Mouse (Mus musculus): ENCODE results near the gene Hoxd10.

The Hoxd10 gene

DNA sequence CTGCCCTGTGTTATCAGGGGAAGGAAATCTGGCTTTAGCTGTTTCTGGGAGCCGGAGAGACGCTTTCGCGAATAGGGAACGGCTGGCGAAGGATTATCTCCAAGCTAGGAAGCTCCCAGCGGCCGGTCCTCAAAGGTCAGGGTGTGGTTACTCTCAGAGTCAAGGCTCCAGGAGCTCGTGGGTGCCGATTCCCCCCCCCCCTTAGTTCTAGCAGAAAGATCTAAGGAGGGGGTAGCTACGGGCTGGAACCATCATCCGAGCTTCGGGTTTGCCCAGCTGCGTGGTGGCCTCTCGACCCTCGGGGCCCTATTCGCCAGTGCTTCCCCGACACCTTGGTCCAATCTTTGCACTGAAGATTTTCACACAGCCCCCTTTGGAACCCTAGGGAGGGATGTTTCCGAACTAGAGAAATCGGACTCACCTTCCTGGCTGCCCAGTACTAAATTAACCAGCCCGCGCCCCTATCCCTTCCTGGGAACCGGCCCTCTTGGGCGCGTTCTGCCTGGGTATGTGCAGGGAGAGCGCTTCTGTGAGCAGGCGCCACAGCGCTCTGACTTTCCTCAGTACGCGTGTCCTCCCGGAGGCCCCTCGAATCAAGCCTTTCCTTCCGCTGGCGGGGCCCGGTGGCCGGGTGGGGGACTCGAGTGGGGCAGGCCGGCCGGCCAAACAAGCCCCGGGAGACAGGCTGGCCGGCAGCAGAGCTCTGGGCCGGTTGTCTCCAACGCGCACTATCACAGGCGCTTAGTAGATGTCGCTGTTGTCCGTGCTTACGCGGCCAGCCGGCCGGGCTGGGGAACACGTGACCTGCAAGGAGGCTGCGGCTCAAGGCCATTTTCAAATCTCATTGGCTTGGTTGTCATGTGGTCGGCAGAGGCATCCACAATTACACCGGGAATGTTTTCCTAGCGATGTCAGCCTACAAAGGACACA lies at the start of gene Hoxd10:
TSS of gene Hoxd10 (plus strand) at position 903 of the 930 bp plus-strand sequence.
- no peak for DNase-seq (ENCODE audit: extremely low read depth, low read depth)

DNA sequence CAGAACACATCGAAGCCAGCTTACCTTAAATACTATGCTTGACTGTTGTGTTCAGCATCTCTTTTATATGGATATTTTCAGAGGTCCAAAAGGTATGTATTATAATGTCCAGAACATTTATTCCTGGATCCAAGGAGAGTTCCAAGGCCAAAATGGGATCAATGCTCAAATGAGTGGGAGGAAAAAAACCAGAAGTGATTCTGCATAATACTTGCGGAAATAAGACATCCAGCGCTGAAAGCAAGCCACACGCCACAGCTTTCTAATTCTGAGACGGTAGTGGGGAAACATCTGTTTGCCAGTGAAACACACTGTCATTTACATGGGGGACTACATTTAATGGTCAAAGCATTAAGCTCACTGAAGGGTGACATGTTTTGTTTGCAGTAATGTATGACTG lies 49.3 kb upstream of the Hoxd10 start:
- no peak for DNase-seq (ENCODE audit: extremely low read depth, low read depth)

DNA sequence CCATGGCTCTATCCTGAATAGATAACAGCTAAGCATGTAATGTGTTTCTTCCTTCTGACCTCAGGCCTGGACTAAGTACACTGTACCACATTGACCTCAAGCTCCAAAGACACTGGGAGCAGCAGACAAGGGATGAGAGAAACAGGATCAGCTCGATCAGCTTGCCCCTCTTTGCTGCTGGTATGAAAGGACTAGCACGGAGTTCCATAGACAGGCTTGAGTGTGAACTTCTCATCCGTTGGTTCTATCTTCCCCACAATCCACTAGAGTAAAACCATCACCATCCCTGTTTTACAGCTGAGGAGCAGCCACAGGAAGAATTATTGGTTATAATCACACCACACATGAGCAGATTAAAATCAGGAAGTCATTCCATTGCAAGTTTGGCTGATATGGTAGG lies 46.1 kb upstream of the Hoxd10 start:
- no peak for DNase-seq (ENCODE audit: extremely low read depth, low read depth)

DNA sequence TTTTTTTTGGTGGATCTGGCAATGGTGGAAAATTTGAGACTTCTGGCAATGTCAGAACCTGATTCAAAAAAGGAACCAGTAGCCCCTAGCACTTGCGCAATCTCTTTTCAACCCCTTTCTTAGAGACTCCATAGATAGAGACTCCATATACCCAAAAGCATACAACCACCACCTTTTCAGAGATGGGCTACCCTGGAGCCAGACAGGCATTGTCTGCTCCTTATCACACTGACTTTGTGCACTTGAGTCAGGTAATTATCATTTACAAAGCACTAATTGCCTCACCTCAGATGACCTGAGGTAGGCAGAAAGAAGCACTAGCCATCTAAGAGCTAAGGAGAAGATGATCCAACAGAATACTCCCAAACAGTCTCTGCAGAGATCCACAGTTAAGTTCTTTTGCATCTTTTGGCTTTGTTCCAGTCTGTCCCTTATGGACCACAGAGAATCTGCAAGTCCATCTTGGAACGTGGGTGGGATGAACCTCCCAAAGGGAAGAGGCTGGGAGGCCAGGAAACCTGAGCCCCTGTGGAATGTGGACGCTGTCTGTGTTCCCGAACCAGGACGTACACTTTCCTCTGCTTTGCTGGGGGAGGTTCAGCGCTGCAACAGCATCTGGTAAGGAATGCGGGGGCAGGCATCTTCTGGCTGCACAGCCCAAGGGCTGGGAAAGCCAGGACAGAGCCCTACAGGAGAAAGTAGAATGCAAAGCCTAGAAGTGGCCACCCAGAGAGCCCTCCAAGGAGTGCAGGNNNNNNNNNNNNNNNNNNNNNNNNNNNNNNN lies 44.5 kb upstream of the Hoxd10 start:
- no peak for DNase-seq (ENCODE audit: extremely low read depth, low read depth)

DNA sequence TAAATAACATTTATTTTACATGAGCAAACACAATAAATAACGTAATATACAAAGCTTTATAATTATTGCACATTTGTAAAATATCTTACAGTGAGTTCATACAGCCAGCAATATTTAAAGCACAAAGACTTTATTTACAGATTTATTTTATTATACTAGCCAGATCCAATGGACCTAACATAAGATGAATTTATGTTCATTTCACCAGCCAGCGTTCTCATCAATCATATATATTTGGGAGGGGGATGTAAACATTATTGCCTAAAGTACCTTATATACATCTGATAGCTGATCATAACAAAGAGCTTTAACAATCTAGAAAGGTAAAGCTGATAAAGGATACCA lies 38.8 kb upstream of the Hoxd10 start:
- no peak for DNase-seq (ENCODE audit: extremely low read depth, low read depth)

DNA sequence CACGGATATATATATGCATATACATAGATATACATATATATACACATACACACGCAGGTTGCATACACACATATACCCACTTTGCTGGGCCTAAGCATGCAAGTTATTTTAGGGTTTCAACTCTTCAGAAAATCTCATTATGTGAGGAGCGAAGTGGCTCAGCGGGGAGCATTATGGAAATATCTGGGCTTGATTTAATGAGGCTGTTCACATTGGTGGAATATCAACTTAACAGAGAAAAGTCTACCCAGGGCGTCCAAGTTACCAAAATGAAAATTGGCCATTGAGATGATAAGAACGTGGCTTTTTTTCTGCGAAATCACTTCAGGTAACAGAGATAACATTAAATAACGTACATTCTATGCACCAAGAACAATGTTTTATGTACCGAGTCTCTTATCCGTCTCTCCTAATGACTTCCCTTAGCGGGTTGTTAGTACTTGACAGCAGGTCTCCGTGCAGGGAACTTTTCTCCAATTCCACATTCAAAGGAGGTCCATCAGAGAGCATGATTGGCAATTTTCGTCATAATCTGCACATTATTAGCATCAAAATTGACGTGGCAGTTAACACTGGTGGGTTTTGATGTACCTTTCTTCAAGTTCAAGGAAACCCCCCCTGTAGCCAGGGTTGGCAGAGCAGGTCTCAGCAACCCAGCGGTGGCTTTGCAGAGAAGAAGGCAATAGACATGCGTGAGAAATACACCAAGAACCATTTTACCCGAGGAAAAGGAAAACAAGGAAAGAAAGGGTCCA lies 37.8 kb upstream of the Hoxd10 start:
- no peak for DNase-seq (ENCODE audit: extremely low read depth, low read depth)

DNA sequence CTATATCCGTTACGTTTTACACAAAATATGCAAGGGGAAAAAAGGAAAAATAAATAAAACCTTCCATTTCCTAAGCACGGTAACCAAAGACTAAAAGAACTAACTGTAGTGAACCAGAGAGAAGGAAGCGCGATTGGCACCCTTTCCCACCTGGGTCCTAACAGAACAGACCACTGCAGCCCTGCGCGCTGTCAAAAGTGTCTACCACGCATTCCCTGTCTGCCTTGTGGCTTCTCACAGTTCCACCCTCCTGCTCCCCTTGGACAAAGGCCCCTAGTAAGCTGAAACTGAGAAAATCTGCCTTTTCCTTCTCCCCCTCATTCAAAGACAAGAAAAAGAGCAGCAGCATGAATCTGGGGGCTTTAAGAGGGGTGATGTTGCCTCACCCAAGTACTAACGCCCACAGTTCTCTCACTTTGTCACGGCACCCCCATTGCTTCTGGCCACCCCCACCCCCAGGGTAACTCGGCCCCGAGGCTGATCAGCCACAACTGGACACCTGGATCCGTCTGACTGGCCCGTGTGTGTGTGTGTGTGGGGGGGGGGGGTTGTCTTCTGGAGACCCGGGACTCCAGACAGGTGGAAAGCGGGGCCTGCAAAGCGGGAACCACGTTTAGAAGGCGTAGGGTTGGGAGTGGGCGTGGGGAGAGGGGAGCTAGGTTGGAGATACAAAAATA lies 36.8 kb upstream of the Hoxd10 start:
- DNase-seq (ENCODE audit: extremely low read depth, low read depth), result no peak

DNA sequence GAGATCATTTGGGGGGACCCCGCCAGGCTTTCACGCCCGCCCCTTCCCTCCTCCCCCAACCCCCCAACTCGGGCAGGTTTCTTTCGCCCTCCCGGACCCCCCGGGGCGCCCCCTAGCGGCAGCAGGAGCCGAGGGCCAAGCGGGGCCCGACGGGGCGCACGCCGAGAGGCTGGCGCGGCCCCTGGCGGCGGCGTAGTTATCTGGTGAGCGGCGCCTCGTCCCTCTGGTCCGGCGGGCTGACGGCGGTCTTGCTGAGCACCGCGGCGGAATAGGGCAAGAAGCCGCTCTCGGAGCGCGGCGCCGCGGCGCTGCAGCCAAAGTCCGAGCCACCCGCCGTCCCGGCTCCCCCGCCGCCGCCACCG lies 36.3 kb upstream of the Hoxd10 start:
- no peak for DNase-seq (ENCODE audit: extremely low read depth, low read depth)

DNA sequence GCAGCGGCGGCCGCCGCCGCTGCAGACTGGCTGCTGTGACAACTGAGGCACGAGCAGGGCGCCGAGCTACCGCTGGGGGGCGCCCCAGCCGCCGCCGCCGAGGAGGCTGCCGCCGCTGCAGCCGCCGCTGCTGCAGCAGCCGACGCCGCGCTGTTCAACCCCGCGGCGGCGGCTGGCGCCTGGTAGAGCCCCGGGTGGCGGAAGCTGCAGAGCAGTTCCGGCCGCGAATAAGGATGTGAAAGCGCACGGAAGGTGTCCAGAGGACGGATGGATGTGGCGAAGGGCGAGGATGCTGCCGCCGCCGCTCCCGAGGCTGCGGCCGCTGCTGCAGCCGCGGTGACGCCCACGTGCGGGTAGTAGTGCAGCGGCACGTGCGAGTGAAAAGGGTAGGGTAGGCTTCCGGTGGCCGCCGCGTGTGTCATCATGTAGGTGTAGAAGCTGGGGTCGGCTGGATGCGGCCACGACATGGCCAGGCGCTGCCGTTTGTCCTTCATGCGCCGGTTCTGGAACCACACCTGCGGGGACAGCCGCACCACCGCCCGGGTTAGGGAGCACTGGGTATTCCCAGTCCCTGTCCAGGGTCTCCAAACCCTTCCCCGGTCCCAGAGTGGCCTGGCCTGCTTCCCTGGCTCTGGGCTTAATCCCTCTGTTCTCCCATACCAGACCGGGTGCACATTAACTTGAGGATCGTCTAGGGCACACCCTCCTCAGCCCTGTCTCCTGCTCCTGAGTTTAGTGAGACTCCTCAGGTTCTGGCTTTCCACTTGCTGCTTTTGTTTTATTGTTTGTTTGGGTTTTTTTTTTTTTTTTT lies 35.7 kb upstream of the Hoxd10 start:
- no peak for DNase-seq (ENCODE audit: extremely low read depth, low read depth)

DNA sequence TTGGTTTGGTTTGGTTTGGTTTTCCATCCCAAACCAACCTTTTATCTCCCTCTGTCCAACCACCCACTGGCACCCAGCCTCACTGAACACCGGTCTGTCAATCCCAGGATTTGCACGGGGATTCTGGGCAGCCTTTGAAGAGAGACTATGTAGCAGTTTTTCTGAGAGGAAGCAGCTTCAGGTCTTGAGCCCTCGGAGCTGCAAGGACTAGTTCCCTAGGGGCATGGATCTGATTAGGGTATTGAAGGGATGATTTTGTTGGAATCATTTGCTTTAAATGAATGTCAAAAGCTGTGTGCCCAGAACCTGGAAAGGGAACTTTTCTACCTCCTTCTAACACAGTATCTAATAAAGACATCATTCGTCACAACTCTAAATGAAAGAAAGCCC lies 35.1 kb upstream of the Hoxd10 start:
- no peak for DNase-seq (ENCODE audit: extremely low read depth, low read depth)

DNA sequence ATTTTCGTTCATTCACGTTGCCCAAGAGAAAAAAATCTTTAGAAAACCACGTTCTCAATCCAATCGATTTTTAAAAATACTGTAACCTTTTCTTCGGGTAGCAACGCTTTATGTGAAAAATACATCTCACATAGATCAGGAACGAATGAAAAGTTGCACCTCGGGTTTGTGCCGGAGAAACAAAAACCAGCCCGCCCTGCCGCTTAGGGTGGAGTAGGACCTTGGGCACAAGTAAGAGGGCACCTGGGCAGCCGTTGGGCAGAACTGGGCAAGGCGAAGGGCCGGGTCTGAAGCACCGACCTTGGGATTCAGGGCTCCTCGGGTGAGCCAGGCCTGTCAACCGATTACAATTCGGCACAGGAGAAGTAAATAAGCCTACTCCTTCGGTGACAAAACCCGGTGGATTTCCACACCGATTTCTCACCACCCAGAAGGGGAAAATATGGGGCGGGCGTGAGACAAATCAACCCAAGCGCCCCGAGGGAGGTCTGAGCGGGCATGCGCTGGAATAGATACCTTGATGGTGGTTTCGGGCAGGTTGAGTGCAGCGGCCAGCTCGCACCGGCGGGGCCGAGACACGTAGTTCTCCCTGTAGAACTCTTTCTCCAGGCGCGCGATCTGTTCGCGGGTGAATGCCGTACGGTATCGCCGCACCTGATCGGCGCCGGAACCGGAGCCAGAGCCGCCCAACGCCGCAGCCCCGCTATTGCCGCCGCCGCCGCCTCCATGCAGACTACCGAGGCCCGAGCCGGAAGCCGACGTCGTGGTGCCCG lies 34.3 kb upstream of the Hoxd10 start:
- no peak for DNase-seq (ENCODE audit: extremely low read depth, low read depth)

DNA sequence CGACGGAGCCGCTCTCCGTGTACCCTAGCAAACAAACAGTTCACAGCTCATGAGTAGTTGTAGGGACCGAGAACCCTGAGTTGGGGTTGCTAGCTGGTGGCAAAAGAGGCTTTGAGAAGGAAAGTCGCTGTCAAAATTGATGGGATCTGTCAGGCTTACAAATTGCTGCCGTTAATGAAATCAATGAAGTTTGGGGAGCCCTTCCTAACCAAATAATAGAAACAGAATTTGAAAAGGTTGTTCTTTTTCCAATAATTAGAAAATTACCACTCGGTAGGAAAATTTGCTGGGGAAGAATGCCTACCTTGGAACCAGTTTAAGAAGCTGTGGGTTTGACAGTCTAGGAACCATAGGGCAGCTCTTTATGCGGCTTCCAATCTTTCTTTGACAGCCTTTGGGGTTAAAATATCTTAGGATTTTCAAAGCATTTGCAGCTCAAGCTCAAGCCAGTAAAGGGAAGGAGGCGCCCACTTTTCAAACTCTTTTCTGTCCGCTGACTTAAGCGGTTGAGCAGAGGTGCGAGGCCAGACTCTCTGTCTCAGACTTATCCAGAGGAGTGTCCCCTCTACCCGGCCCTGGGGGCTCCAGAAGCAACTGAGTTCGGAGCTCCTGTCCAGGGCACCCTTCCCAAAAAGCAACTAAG lies 33.6 kb upstream of the Hoxd10 start:
- DNase-seq (ENCODE audit: extremely low read depth, low read depth), result no peak

DNA sequence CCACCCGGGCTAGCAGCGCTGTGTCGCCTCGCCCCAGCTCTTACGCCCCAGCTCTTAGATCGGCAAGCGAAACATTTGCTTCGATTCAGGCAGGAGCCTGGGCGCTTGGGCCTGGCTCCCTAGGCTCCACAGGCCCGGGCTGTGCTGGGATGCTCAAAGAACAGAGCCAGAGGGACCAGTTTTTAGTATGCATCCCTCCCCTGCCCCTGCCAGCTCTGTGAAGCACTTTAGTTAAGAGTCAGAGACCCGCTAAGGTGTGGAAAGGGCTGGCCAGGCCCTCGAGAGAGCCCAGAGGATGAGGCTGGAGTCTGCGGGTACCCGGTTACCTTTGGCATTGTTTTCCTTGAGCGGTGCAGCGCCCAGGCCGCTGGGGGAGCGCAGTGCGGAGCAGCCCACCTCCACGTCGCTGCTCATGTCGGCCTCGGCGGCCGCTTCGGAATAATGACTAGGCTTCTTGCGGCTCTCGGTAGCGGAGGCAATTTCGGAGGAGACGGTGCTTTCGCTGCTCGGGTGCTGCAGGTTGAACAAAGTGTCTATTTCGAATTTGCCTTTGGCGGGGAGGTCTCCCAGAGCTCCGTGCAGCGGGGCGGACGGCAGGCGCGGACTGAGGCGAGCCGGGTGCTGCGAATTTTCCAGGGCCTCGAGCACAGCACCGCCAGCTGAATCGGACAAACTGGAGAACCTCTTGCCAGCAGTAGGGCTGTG lies 32.9 kb upstream of the Hoxd10 start:
- DNase-seq (ENCODE audit: extremely low read depth, low read depth), result no peak

DNA sequence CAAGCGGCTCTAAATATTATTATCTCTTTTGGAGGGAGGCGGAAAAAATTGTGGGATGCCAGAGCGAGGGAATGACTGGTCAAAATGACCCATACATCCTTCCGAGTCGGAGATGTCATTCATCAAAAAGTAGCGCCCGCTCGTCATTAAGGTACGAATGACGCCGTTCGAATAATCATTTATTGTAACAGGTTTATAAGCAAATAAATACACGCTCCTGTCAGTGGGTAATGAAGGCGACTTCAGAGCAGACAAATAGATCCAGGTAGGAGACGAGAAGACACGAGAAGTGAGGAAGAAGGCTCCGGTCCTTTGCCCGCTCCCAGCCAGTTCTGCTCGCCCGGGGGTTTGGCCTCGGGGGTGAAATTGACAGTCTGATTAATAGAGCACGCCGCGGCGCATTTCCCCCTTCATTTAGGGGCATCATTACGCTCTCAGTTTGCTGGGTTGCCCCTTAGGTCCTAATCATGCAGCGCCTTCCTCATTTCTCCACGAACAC lies 32.2 kb upstream of the Hoxd10 start, which contains the start of gene Evx2:
TSS of gene Evx2 (minus strand) at position 51 of the 499 bp plus-strand sequence.
- no peak for DNase-seq (ENCODE audit: extremely low read depth, low read depth)

DNA sequence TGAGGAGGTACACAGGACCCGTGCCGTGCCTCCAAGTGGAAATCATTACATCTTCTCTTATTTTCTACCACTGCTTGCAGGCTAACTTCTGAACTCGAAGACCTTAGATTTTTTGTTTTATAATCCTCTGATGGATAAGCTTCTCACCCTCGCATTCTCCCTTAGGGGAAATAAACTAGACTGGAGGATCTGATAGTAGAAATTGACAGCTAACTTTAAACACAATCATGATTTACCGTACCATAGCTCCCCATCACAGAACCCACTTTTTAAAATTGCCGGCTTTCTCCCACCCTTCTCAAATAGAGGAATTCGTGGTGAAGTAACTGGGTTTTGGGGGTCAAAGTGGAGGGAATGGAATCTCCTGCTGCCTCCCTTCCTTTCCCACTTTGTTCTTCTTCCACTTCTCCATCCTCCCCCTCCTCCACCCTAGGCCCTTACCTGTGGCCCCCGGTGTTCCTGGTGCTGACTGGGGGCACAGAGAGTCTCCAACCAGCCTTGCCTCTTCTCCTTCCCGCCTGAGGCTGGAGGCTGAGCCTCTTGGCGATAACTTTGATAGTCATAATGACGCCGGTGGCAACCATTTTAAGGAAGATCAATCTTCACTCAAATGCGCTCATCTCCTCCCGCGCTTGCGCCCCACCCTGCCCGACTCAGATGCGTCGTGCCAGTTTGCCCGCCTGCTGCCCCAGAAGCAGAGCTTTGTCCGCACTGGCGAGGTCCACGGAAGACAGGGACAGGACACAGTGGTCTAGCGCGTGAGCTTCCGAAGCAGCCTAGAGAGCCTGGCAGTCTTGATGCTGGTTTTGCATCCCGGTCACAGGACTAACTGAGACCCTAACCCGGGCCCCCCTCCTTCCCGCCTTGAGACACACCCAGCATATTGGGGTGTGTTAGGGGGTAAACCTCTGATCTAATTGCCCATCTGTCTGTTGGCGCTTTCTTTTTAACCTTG lies 31.0 kb upstream of the Hoxd10 start:
- no peak for DNase-seq (ENCODE audit: extremely low read depth, low read depth)

DNA sequence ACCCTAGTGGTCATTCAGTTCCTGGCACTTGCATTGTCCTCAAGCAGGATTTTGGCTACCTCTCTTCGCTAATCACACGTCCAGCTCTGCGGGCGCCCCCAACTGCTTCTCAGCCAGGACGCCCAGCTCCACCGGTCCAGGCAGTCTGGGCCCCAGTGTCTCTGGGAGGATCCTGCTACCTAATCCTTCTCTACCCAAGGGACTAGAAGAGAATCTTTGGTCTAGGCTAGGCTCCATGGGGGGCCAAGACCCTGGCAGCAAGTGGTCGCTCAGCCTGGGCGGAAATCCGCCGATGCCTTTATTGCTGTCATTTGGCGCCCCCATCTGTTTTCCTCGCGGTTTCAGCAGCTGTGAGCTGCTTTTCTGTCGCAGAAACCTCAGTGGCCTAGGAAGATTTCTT lies 30.0 kb upstream of the Hoxd10 start:
- DNase-seq (ENCODE audit: extremely low read depth, low read depth), result no peak

DNA sequence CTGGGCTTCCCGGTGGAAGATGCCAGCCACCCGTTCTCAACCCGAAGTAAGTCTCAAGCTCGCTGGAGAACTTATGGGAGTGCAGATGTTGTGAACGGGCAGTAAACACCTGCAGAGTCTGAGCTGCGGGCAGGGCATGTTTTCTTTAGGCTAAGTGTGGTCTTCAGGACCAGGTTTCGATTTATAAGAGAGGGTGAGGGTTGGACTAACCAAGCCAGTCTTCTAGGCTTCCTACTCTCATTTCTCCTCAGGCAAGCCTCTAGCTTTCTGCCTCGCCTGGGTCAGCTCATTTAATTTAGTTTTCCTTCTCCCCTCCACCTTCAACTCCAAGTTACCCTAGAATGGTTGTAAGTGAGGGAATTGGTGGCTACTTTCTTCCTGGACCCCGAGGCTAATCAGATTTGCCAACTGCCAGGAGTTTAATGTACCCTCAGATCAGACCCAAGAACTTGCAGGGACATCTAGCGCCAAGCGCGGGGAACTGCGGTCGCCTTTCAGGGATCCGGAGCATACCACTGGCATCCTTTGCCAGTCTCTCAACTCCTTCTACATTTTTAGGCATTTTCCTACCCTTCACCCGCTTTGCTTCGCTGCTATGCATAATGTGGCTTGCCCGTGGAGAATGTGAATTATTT lies 28.3 kb upstream of the Hoxd10 start:
- no peak for DNase-seq (ENCODE audit: extremely low read depth, low read depth)
